29 mouse cellular contexts compared by ENCODE assay signal in genomic region chr8:110933272-110933671, GRCm38 (mm10). TPM values are rescaled to one million over a fixed set of nuclear protein-coding genes. Genes with fewer than 3 reads are reported as not detected.
DNase-seq lines count a peak whose midpoint lies in the region; ATAC-seq and TF ChIP-seq lines count a peak whose summit lies in the region.
"Had no signal": no experiment of that assay in that cellular context is flagged by ENCODE, and none has a peak within 500 bp of the region (broad histone marks: within the 10 kb centered on the region; RNA-seq: fewer than 3 reads in every experiment).

No protein-coding gene starts in this region.

- peak overlapping the region; percentile 96 for H3K27ac ChIP-seq in liver, embryonic 12.5 days
- H3K27ac ChIP-seq in liver, postnatal 0 days (ENCODE audit: low read depth) = peak overlapping the region; percentile 1; the same call in 1 of the 2 replicates
- no peak overlapping the region for H3K27ac ChIP-seq in forebrain, embryonic 16.5 days (ENCODE audit: low read length)
- H3K27ac ChIP-seq: embryonic facial prominence, embryonic 13.5 days; forebrain, embryonic 12.5 days; hindbrain, embryonic 12.5 days; kidney, postnatal 0 days; macrophage; neural tube, embryonic 12.5 days had no signal

- peak overlapping the region; percentile 40; the same call in 1 of the 2 replicates for H3K4me3 ChIP-seq in G1E (ENCODE audit: low read depth, low read length)
- peak overlapping the region; percentile 14 for H3K4me3 ChIP-seq in liver, embryonic 12.5 days
- no peak overlapping the region for H3K4me3 ChIP-seq in liver, postnatal 0 days (ENCODE audit: low read depth, low read length)
- no peak overlapping the region for H3K4me3 ChIP-seq in forebrain, embryonic 16.5 days (replicated peaks; ENCODE audit: low read length)
- H3K4me3 ChIP-seq: embryonic facial prominence, embryonic 13.5 days; forebrain, embryonic 12.5 days; hindbrain, embryonic 12.5 days; neural tube, embryonic 12.5 days had no signal

- ATAC-seq in G1E (ENCODE audit: extremely low read depth, insufficient number of reproducible peaks, low FRiP score, poor library complexity, severe bottlenecking) = peak; percentile 42
- peak; percentile 74 for ATAC-seq in liver, embryonic 12.5 days
- no peak for ATAC-seq in liver, postnatal 0 days
- ATAC-seq in forebrain, embryonic 16.5 days = no peak
- ATAC-seq: CD4-positive, CD25-positive, alpha-beta regulatory T cell, adult 4 months; intestine, embryonic 16.5 days; midbrain, embryonic 16.5 days had no signal

- peaks cover 74% of the 10 kb centered on the region for H3K36me3 ChIP-seq in G1E (replicated peaks)
- peaks cover 52% of the 10 kb centered on the region for H3K36me3 ChIP-seq in liver, embryonic 12.5 days
- 0 out of 2 replicates have a peak, but pooled peaks cover 7% of the 10 kb centered on the region for H3K36me3 ChIP-seq in liver, postnatal 0 days (replicated peaks; ENCODE audit: insufficient read depth, low read length)
- no peaks in the 10 kb centered on the region for H3K36me3 ChIP-seq in forebrain, embryonic 16.5 days (ENCODE audit: control insufficient read depth, insufficient read depth)

- no peak for TF ChIP-seq CTCF in G1E (IDR thresholded peaks at IDR 0.05; ENCODE audit: low read depth, low read length)
- TF ChIP-seq CTCF in liver, postnatal 0 days (IDR thresholded peaks at IDR 0.05; ENCODE audit: low read depth) = no peak

- 26% methylated on average over 2 of the region's 2 CpGs for WGBS in liver, embryonic 12.5 days (ENCODE audit: insufficient replicate concordance)
- WGBS in liver, postnatal 0 days (ENCODE audit: insufficient replicate concordance) = 51% methylated on average over 2 of the region's 2 CpGs
- WGBS in forebrain, embryonic 16.5 days = 93% methylated on average over 2 of the region's 2 CpGs

- H3K4me2 ChIP-seq in liver, embryonic 12.5 days = peak overlapping the region; percentile 73
- peak overlapping the region; percentile 60 for H3K4me2 ChIP-seq in liver, postnatal 0 days (ENCODE audit: low read depth, low read length)
- H3K4me2 ChIP-seq in forebrain, embryonic 16.5 days (ENCODE audit: low read length) = no peak overlapping the region
- H3K4me2 ChIP-seq: embryonic facial prominence, embryonic 13.5 days; forebrain, embryonic 12.5 days; hindbrain, embryonic 12.5 days; midbrain, embryonic 11.5 days; neural tube, embryonic 12.5 days had no signal

- TF ChIP-seq EP300 in liver, postnatal 0 days (IDR thresholded peaks at IDR 0.05; ENCODE audit: low read depth) = peak; percentile 65; the same call in 1 of the 2 replicates

- peak overlapping the region; percentile 63 for H3K9ac ChIP-seq in liver, embryonic 12.5 days
- no peak overlapping the region for H3K9ac ChIP-seq in liver, postnatal 0 days (replicated peaks)
- H3K9ac ChIP-seq in forebrain, embryonic 16.5 days (replicated peaks; ENCODE audit: low read depth, low read length) = no peak overlapping the region
- H3K9ac ChIP-seq: embryonic facial prominence, embryonic 13.5 days; forebrain, embryonic 12.5 days; hindbrain, embryonic 12.5 days; neural tube, embryonic 12.5 days had no signal

- DNase-seq in G1E (ENCODE audit: low spot score) (peak; percentile 50), MEL-GATA-1-ER (ENCODE audit: extremely low read depth, low read depth) (peak; percentile 78)
- no peak for DNase-seq in liver, postnatal 0 days
- no peak for DNase-seq in adrenal gland, postnatal 36 days
- no peak for DNase-seq in left cerebral cortex, adult 11 months (ENCODE audit: low spot score)
- DNase-seq: adrenal gland, postnatal 10 days; cerebellum, adult 18-20 months; cerebellum, postnatal 10 days; gastrocnemius, postnatal 25 days; heart, adult 18-20 months; heart, postnatal 36 days; kidney, adult 8-10 months; kidney, postnatal 4 days; layer of hippocampus, postnatal 36 days; right cerebral cortex, adult 18-20 months; spleen, adult 18-20 months; thymus, postnatal 25 days had no signal

- no peaks in the 10 kb centered on the region for H3K9me3 ChIP-seq in G1E (replicated peaks)
- no peaks in the 10 kb centered on the region for H3K9me3 ChIP-seq in liver, embryonic 12.5 days (replicated peaks)
- H3K9me3 ChIP-seq in liver, postnatal 0 days (ENCODE audit: low read length) = no peaks in the 10 kb centered on the region
- no peaks in the 10 kb centered on the region for H3K9me3 ChIP-seq in forebrain, embryonic 16.5 days (ENCODE audit: control insufficient read depth, low read length)
- H3K9me3 ChIP-seq: embryonic facial prominence, embryonic 13.5 days; forebrain, embryonic 12.5 days; hindbrain, embryonic 12.5 days; neural tube, embryonic 12.5 days had no signal

- H3K27me3 ChIP-seq in G1E (ENCODE audit: insufficient read depth, low read length) = no peaks in the 10 kb centered on the region
- no peaks in the 10 kb centered on the region for H3K27me3 ChIP-seq in liver, embryonic 12.5 days (replicated peaks)
- H3K27me3 ChIP-seq in liver, postnatal 0 days (ENCODE audit: insufficient read depth, low read length) = no peaks in the 10 kb centered on the region
- H3K27me3 ChIP-seq in forebrain, embryonic 16.5 days (replicated peaks; ENCODE audit: control insufficient read depth, insufficient read depth, low read length) = no peaks in the 10 kb centered on the region
- H3K27me3 ChIP-seq: embryonic facial prominence, embryonic 13.5 days; forebrain, embryonic 12.5 days; hindbrain, embryonic 12.5 days; neural tube, embryonic 12.5 days had no signal

- peaks cover 96% of the 10 kb centered on the region for H3K4me1 ChIP-seq in G1E (ENCODE audit: insufficient read depth, low read depth, low read length)
- H3K4me1 ChIP-seq in liver, embryonic 12.5 days = peaks cover 100% of the 10 kb centered on the region
- H3K4me1 ChIP-seq in liver, postnatal 0 days (ENCODE audit: insufficient read depth) = peaks cover 42% of the 10 kb centered on the region
- H3K4me1 ChIP-seq in forebrain, embryonic 16.5 days (replicated peaks; ENCODE audit: control insufficient read depth, insufficient read depth, low read length) = no peaks in the 10 kb centered on the region
- H3K4me1 ChIP-seq: forebrain, embryonic 12.5 days; hindbrain, embryonic 12.5 days; neural tube, embryonic 12.5 days had no signal

RNA-seq across cellular contexts. Expression of gene St3gal2, which starts 13.6 kb away (rescaled TPM):
- 94.4 and 95.8 TPM in 2 replicates for total RNA-seq in G1E (2014; fragmentation: Nextera tagmentation)
- total RNA-seq in G1E (2017) = 22.8 and 23.1 TPM in 2 replicates
- 115 and 124 TPM in 2 replicates for polyA plus RNA-seq in G1E (2012)
- 36.7 and 40.3 TPM in 2 replicates for polyA plus RNA-seq in liver, embryonic 12.5 days (2016; fragmentation: Nextera tagmentation; extraction: Ambion mirVana)
- 8.1 and 10.1 TPM in 2 replicates for polyA plus RNA-seq in liver, postnatal 0 days (2015; fragmentation: Nextera tagmentation; extraction: Ambion mirVana)
- 10 to 100 TPM; 22.1 to 23.3 TPM for total RNA-seq in adrenal gland, postnatal 36 days (2021)
- polyA plus RNA-seq in forebrain, embryonic 16.5 days (2015; fragmentation: Nextera tagmentation; extraction: Ambion mirVana) = 24.7 and 25.2 TPM in 2 replicates

RNA-seq across cellular contexts. Expression of gene Fuk, which starts 31.0 kb away (rescaled TPM):
- 6.8 and 7.1 TPM in 2 replicates for total RNA-seq in G1E (2014; fragmentation: Nextera tagmentation)
- total RNA-seq in G1E (2017) = 8.9 and 9.8 TPM in 2 replicates
- polyA plus RNA-seq in G1E (2012) = 15.6 and 17.5 TPM in 2 replicates
- polyA plus RNA-seq in liver, embryonic 12.5 days (2016; fragmentation: Nextera tagmentation; extraction: Ambion mirVana) = 5.1 and 5.7 TPM in 2 replicates
- polyA plus RNA-seq in liver, postnatal 0 days (2015; fragmentation: Nextera tagmentation; extraction: Ambion mirVana) = 1.9 and 2.2 TPM in 2 replicates
- total RNA-seq in adrenal gland, postnatal 36 days (2021) = 1 to 10 TPM; 9.4 to 9.5 TPM
- polyA plus RNA-seq in forebrain, embryonic 16.5 days (2015; fragmentation: Nextera tagmentation; extraction: Ambion mirVana) = 8.2 and 8.4 TPM in 2 replicates

Comparison
In these comparisons a context has a peak if more than half of its experiments do, and no peak if none do; other contexts are left out.
1. ATAC-seq: peak in G1E (single experiment) and liver, embryonic 12.5 days (single experiment); none in liver, postnatal 0 days (single experiment) and forebrain, embryonic 16.5 days (single experiment).
2. H3K4me3 ChIP-seq: peak in G1E (single experiment) and liver, embryonic 12.5 days (single experiment); none in liver, postnatal 0 days (single experiment) and forebrain, embryonic 16.5 days (single experiment).
3. DNase-seq: peak in G1E (single experiment) and MEL-GATA-1-ER (single experiment); none in liver, postnatal 0 days (single experiment), adrenal gland, postnatal 36 days (0 of 2) and left cerebral cortex, adult 11 months (single experiment).